Mouse (Mus musculus) cerebellum, adult 2 months (tissue): ENCODE measurements at regions not wholly inside any gene's neighbourhood (a gene's known extent, or its start where the extent isn't known, plus 50 kb on each side); places are given as distances from the start of the nearest gene placed in this dataset.

Experiments used
- CTCF ChIP-seq: fragments of 200-500 bp; IDR thresholded peaks from 2 replicates; pipeline ENCODE4 v1.5.1; 2011; ENCODE audit warnings: low read depth, mild to moderate bottlenecking, control low read depth, low read length, moderate library complexity, borderline replicate concordance; ENCODE audit not compliant: insufficient read depth
- POLR2A ChIP-seq: fragments of 200-500 bp; IDR thresholded peaks from 2 replicates; pipeline ENCODE4 v1.6.1; 2011; ENCODE audit warnings: low read length, control low read depth, borderline replicate concordance; ENCODE audit not compliant: insufficient read depth

DNA sequence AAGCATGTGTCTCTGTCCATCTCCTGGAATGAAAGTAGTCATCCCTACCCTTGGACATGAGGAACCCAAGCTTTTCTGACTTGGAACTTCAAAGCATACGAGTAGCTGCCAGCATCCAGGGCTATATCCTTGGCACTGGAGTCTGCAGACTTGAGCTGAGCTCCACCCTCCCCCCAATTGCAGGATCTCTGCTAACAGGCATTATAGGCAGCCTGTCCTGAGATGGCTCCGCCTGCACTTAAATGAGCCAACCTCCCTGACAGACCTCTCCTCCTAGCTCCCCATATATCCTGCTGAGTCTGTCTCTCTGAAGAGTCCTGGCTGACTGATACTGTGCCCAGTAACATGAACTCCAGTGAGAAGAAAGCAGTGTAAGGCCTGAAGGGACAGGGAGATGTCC lies 141.4 kb downstream of the Rybp start:
- TF ChIP-seq CTCF: no peak
- no peak for TF ChIP-seq POLR2A
